Mouse (Mus musculus) erythroblast, embryonic 14.5 days (primary cell): ENCODE results near the gene Plpp7.

Experiments used
- GATA1 ChIP-seq: IDR thresholded peaks from 2 replicates; pipeline ENCODE4 v1.6.1; 2012; ENCODE audit warnings: low read length, inconsistent platforms, mixed read lengths
- TAL1 ChIP-seq: IDR thresholded peaks from 3 replicates; pipeline ENCODE4 v1.6.1; 2012; ENCODE audit warnings: low read length, inconsistent platforms, mixed read lengths

- no peak for TF ChIP-seq GATA1
- no peak for TF ChIP-seq TAL1
Observed at GRCm38 (mm10) chr2:32056524-32056923, 38.8 kb upstream of the Plpp7 start.
